Mouse (Mus musculus): ENCODE measurements around the gene Saxo1. TPM values are rescaled to one million over a fixed set of nuclear protein-coding genes. Genes with fewer than 3 reads are reported as not detected.

Gene Saxo1
- total RNA-seq, 2 experiments from 2014 or later: not detected

DNA sequence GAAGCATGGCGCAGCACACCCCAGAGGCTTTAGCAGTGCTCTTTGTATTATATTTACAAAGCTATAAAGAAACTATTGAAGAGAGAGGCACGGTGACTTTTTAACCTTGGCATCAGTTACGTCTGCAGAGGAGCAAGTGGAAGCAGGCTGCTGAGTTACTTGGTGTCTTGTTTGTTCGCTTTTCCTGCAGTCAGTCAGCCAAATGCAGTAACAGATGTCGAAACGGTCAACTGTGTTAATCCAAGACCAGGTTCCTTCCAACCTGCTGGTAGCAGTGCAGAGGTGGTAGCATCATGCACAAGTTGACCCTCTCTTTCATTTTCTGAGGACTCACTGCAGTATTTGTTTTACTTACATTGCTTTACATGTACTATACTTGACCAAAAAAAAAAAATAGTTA is 135.5 kb downstream of the Saxo1 start:
- DNase-seq: no peak

DNA sequence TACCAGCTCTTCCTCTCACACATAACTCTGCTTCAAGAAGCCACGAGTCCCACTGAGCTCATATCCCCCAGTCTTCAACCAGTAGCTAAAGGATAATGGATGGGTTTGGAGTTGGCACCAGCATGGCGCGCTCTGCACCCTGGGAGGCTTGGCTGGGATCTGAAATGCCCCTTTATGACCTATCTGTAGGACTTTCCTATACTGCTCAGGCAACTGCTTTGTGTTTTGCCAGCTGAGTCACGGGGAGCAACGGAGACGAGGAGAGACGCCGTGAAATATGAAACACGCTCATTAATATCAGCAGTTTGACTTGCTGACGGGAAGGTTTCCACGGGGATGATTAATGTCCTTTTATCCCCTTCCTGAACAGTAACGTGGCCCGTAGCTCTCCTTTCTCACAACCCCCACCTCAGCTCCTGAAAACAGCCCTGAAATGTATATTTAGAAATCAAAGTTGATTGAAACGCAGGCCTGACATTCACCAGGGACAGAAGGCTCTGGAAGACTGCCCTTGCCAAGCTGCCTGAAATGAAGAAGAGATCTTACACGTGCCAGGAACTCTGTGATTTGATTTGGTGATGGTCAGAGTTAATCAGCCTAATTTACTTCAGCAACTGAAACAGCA is 141.6 kb downstream of the Saxo1 start:
- DNase-seq: no peak

- DNase-seq: no peak
Measured at GRCm38 (mm10) chr4:86413388-86413787, 144.7 kb downstream of the Saxo1 start.

DNA sequence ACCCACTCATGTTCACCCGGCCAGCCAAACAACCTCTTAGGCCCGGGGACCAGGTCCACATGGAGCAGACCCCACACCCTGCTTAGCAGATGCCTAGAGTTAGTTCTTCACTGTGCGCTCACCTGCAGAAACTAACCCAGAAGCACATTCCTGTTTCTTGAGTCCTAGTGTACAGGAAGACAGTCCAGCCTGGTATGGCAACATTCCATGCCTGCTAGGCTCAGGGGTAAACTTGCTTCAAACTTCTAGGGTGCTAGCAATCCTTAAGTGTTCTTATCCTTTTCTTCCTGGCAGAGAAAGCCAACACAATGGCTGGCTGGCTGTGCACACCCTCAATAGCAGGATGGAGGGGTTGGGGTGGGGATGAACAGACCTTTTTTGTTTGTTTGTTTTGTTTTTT is 147.2 kb downstream of the Saxo1 start:
- no peak for DNase-seq

GRCm38 (mm10) chr4:86408421-86408820 is 149.7 kb downstream of the Saxo1 start:
- no peak for DNase-seq

GRCm38 (mm10) chr4:86407200-86407527 is 151.0 kb downstream of the Saxo1 start:
- no peak for DNase-seq

- DNase-seq: no peak
Measured at GRCm38 (mm10) chr4:86406501-86407199, 151.5 kb downstream of the Saxo1 start.

DNA sequence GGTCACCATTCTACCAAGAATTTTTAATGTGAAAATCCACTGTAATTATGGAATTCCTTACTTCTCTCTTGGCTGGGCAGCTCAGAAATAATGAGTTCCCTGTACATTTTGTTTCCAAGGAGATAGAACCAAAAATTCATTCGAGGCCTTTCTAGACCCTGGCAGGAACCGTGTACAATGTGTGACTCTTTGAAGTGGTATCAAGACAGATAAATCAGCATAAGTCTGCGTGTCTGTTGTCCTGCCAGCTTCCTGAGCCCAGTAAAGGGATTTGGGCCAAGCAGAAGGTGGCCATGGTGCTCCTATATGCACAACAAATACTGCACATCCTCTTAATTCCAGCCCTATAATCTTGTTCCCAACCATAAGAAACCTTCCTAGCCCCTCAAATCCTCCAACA is 157.0 kb downstream of the Saxo1 start:
- no peak for DNase-seq

GRCm38 (mm10) chr4:86397470-86397869 is 160.7 kb downstream of the Saxo1 start:
- DNase-seq: no peak

- no peak for DNase-seq
Measured at GRCm38 (mm10) chr4:86396672-86397288, 161.3 kb downstream of the Saxo1 start.

DNA sequence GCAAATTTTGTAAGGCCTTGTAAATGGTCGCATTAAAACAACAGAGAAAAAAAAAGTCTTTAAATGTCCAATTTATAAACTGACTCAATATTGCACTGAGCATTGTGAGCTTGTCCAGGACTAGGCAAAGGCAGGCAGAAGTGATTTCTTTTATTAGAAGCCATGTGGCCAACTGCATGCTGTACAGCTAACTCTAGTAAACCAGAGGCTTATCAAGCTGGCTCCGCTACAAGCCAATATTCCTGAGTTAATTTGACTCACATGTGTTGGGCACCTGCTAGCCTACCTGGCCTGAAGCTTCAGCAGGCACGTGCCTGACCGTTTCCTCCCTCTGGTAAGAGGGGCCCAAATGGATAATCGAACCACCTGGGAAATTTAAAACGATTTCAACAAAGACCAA is 162.5 kb downstream of the Saxo1 start:
- DNase-seq: no peak

Other genes with a start within 250 kb of the Saxo1 start
- gene Rraga, start 17.3 kb upstream of the Saxo1 start, total RNA-seq (2021): 10 to 100 TPM; 41.2 to 43.1 TPM
- 1 to 10 TPM; 4.8 to 5.5 TPM for gene Haus6, start 53.7 kb upstream of the Saxo1 start, total RNA-seq (2021)
- gene Plin2, start 111.7 kb upstream of the Saxo1 start, total RNA-seq (2021): 10 to 100 TPM; 58.2 to 75.2 TPM
- gene Dennd4c, start 190.2 kb upstream of the Saxo1 start, total RNA-seq (2021): 10 to 100 TPM; 23.2 to 27.5 TPM

Data from gastrocnemius, postnatal 25 days (tissue).